Mouse (Mus musculus) brain, embryonic 14.5 days (tissue): ENCODE measurements around the gene Hipk2. TPM values are rescaled to one million over a fixed set of nuclear protein-coding genes. Genes with fewer than 3 reads are reported as not detected.

Experiments
- DNase-seq: peaks from one replicate; pipeline ENCODE4 v3.0.0-alpha.2; 2011; ENCODE audit warnings: low read depth
- CTCF ChIP-seq: fragments of 200-500 bp; IDR thresholded peaks from 2 replicates; pipeline ENCODE4 v1.5.1; 2012; ENCODE audit warnings: inconsistent platforms, mild to moderate bottlenecking, moderate library complexity, borderline replicate concordance; ENCODE audit not compliant: insufficient read depth, insufficient read length; ENCODE audit errors: extremely low read depth
- POLR2A ChIP-seq: fragments of 200-500 bp; IDR thresholded peaks from 2 replicates; pipeline ENCODE4 v1.6.1; 2012; ENCODE audit warnings: mild to moderate bottlenecking, inconsistent platforms, borderline replicate concordance; ENCODE audit not compliant: poor library complexity, insufficient read depth, insufficient read length, severe bottlenecking; ENCODE audit errors: extremely low read depth
- polyA plus RNA-seq: library from polyadenylated mRNA; depleted of rRNA; stranded (reverse); fragments of >200 nt; gene quantifications from 2 replicates; pipeline ENCODE4 v1.2.3, GENCODE M21; 2012

The Hipk2 gene
- polyA plus RNA-seq, 1 experiment: 48.7 TPM

- no peak for DNase-seq
- TF ChIP-seq CTCF (no peak), POLR2A (no peak)
These were observed 41.5 kb upstream of the Hipk2 start for GRCm38 (mm10) chr6:38917415-38917814.

DNA sequence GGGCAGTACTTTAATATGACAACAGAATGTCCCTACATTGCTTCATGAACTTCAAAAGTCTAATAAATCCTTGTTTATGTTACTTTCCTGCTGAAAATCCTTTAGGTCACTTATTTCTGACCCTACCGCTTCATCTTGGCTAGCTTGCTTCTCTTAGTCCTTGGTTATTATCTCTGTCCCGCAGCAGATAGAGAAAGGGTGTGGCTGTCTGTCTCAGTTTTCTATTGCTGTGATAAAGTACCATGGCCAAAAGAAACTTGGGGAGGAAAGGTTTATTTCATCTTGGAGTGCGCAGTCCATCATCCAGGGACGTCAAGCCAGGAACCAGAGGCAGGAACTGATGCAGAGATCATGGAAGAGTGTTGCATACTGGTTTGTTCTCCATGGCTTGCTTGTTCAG lies 40.6 kb upstream of the Hipk2 start:
- TF ChIP-seq CTCF: no peak
- DNase-seq: no peak

DNA sequence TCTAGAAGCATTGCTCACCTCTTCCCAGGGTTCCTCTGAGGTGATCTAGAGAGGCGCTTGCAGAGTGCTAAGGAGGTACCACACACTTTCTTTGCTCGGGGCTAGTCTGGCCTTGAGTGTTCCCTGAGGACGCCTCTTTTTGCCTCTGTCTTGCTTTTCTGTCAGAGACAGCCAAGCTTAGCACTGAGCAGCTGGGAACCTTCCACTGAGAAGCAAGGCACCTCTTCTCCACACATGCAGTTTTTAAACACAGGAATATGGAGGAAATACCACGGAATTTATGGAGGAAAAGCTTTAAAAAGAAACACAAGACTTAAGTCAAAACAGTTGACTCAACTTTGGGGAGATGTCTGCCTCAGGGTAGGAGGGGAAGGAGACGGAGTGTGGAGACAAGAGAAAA lies 39.8 kb upstream of the Hipk2 start:
- TF ChIP-seq CTCF: no peak
- TF ChIP-seq POLR2A: no peak
- DNase-seq: no peak

GRCm38 (mm10) chr6:38914181-38914580 lies 38.2 kb upstream of the Hipk2 start:
- peak; percentile 61 for DNase-seq
- no peak for TF ChIP-seq POLR2A

DNA sequence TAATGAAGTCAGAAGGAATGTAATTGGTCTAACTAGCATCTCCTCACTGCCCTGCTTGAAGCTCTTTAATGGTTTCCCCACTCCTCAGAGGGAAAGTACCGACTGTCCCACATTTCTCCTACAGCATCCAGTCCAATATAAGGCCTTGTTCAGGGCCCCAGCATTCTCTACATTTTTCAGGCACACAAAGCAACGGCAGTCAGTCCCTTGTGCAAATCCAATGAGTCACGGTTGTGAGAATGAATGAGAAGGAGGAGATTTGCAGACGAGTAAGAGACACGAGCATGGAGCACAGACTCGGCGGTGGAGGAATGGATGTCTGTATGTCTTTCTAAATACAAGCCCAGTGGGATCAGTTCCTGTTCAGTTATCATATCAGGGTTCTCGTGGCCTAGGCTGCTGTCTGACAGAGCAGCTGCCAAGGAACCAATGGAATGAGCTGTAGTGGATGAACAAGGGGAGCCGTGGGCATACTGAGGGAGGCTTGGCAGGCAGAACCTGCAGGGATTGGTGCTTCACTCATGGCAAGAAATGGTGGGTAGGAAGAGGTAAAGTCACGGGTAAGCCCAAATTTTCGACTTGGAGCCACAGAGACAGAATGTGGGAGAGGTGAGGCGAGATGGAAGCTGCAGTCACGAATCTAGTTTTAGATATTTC lies 37.5 kb upstream of the Hipk2 start:
- peak; percentile 55 for DNase-seq
- no peak for TF ChIP-seq CTCF
- no peak for TF ChIP-seq POLR2A

DNA sequence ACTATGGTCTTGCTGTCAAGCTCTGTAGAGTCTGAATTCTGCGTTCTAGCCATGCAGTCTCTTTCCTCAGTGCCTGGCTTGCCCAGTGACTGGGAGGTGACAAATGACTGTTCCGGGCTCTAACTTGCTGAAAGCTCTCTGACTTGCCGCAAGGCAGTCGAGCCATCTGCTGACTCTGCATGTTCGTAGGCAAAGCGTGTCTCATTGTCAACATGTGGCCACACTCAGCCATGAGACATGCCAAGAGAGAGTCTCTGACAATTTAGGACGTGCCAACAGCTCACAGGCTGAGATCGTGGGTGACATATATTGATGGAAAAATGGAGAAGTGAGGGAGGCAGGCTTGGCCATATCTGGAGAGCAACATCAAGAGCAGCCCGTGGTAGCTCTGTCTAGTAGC lies 36.9 kb upstream of the Hipk2 start:
- TF ChIP-seq CTCF (no peak), POLR2A (no peak)
- DNase-seq: peak; percentile 35

DNA sequence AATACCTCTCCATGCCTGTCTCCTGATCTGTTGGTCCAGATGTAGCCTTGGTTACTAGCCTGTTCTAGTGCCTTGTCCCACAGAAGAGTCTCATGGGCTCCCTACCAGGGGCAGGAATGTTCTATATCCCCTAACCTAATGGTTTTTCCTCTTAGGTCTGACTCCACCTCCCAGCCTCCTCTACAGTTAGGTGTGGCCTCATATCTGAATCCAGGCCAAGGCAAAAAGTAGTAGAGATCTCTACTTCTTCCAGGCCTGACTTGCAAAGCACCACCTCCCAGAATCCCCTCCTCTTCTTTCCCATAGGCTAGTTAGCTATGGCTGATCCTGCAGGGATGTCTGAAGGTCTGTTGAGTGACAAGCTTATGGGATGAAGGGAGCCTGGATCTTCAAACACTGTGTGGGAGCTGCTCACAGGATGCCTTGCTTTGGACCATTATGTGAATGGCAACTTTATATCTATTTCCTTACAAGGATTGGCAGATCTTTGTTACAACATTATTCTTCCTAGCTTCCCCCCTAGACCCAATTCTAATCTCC lies 36.2 kb upstream of the Hipk2 start:
- TF ChIP-seq POLR2A: no peak
- TF ChIP-seq CTCF: no peak
- no peak for DNase-seq

GRCm38 (mm10) chr6:38910828-38911559 lies 35.0 kb upstream of the Hipk2 start:
- TF ChIP-seq CTCF: peak; percentile 61; the same call in 1 of the 2 replicates
- TF ChIP-seq POLR2A: no peak
- peak; percentile 54 for DNase-seq

- no peak for TF ChIP-seq CTCF
- no peak for DNase-seq
These were observed 32.4 kb upstream of the Hipk2 start for GRCm38 (mm10) chr6:38908401-38908800.

GRCm38 (mm10) chr6:38906005-38906404 lies 30.0 kb upstream of the Hipk2 start:
- no peak for DNase-seq
- TF ChIP-seq CTCF (no peak), POLR2A (no peak)

DNA sequence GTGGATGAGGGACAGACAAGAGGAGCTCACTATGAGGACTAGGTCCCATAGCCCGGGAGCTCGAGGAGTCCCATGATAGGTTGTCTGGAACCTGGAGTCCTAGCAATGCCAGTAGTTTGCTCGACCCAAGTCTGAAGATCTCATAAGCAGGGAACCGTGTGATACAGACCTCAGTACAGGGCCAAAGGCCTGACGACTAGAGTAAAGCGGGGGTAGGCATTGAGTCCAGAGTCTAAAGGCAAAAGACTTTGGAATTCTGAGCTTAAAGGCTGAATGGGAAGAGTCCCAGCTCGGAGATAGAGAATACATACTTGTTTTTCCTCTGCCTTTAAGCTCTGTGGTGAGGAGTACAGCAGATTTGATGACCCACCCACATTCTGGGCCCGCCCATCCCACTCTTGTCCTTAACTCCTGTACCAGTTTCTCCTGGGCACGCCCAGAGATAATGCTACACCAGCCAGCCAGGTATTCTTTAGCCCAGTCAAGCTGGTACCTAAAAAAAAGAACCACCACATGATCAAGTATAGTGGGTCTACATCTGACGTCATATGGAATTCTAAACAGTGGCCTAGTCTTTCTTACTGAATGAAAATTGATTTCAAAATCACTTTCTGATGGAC lies 27.0 kb upstream of the Hipk2 start:
- TF ChIP-seq CTCF (no peak), POLR2A (no peak)
- no peak for DNase-seq

GRCm38 (mm10) chr6:38901636-38902035 lies 25.7 kb upstream of the Hipk2 start:
- no peak for DNase-seq
- TF ChIP-seq CTCF (no peak), POLR2A (no peak)
